Mouse (Mus musculus): Measurements from ENCODE around the gene BC048671.
A peak's percentile ranks its signal among the peaks of the same experiment; 100 is the strongest.

BC048671 gene

GRCm38 (mm10) chr6:90300919-90301318, at the start of gene BC048671:
BC048671 (plus strand) TSS chr6:90301219.
- no peak for DNase-seq

GRCm38 (mm10) chr6:90288265-90288664, 12.8 kb upstream of the BC048671 start:
- peak; percentile 20 to 64 for DNase-seq

GRCm38 (mm10) chr6:90306315-90306975, 5.4 kb downstream of the BC048671 start:
- no peak for DNase-seq

- DNase-seq: no peak
Measured at GRCm38 (mm10) chr6:90308839-90309778, 8.1 kb downstream of the BC048671 start.

GRCm38 (mm10) chr6:90315961-90316360, 14.9 kb downstream of the BC048671 start:
- no peak for DNase-seq

- no peak for DNase-seq
Measured at GRCm38 (mm10) chr6:90317510-90318258, 16.7 kb downstream of the BC048671 start.

GRCm38 (mm10) chr6:90319019-90319418, 18.0 kb downstream of the BC048671 start:
- DNase-seq: no peak

GRCm38 (mm10) chr6:90319475-90320191, 18.6 kb downstream of the BC048671 start:
- no peak for DNase-seq

- peak; percentile 64 to 69 for DNase-seq
Measured at GRCm38 (mm10) chr6:90320429-90320828, 19.4 kb downstream of the BC048671 start.

GRCm38 (mm10) chr6:90321811-90322210, 20.8 kb downstream of the BC048671 start:
- no peak for DNase-seq

- DNase-seq: no peak
Measured at GRCm38 (mm10) chr6:90324026-90324425, 23.0 kb downstream of the BC048671 start.

- DNase-seq: no peak
Measured at GRCm38 (mm10) chr6:90324463-90324862, 23.4 kb downstream of the BC048671 start.

- peak; percentile 33 to 51 for DNase-seq
Measured at GRCm38 (mm10) chr6:90324991-90325390, 24.0 kb downstream of the BC048671 start, which contains the start of gene Chst13. Chst13 (minus strand) TSS chr6:90325185.

- peak in 1 of 2 experiments; percentile 50 for DNase-seq
Measured at GRCm38 (mm10) chr6:90327670-90328069, 26.7 kb downstream of the BC048671 start.

GRCm38 (mm10) chr6:90329953-90330352, 28.9 kb downstream of the BC048671 start:
- DNase-seq: peak; percentile 33 to 61

- peak; percentile 68 to 76 for DNase-seq
Measured at GRCm38 (mm10) chr6:90332561-90333425, 31.8 kb downstream of the BC048671 start, which contains the start of gene Uroc1. Uroc1 (plus strand) TSS chr6:90333284.

- peak in 1 of 2 experiments; percentile 13 for DNase-seq
Measured at GRCm38 (mm10) chr6:90334244-90334643, 33.2 kb downstream of the BC048671 start.

GRCm38 (mm10) chr6:90342343-90342742, 41.3 kb downstream of the BC048671 start:
- no peak for DNase-seq

- no peak for DNase-seq
Measured at GRCm38 (mm10) chr6:90347183-90347582, 46.2 kb downstream of the BC048671 start.

- DNase-seq: no peak
Measured at GRCm38 (mm10) chr6:90348500-90348899, 47.5 kb downstream of the BC048671 start.

- DNase-seq: no peak
Measured at GRCm38 (mm10) chr6:90350011-90350410, 49.0 kb downstream of the BC048671 start.

All from kidney, postnatal 36 days (tissue).